Mouse (Mus musculus) liver, embryonic 11.5 days (tissue): Measurements from ENCODE around the gene Zbtb12. TPM values are rescaled to one million over a fixed set of nuclear protein-coding genes. Genes with fewer than 3 reads are reported as not detected.
A peak's percentile ranks its signal among the peaks of the same experiment; 100 is the strongest.

ENCODE experiments used
- ATAC-seq: fragments of 200-750 bp; cut with Nextera tagmentation; replicated peaks from 2 replicates; pipeline ENCODE4 v1.8.0; 2017; ENCODE audit warnings: moderate number of reproducible peaks, mild to moderate bottlenecking, moderate TSS enrichment, moderate library complexity; ENCODE audit not compliant: low FRiP score
- DNase-seq: peaks from one replicate; pipeline ENCODE4 v3.0.0-alpha.2; 2017; ENCODE audit warnings: low spot score
- H3K27ac ChIP-seq: fragments of 300-500 bp; sonication (generic); 2 replicates; pipeline ENCODE4 v1.5.1; 2014; ENCODE audit warnings: mild to moderate bottlenecking, low read depth, low read length, control low read depth
- H3K27me3 ChIP-seq: fragments of 300-500 bp; sonication (generic); replicated peaks from 2 replicates; pipeline ENCODE4 v1.6.1; 2014; ENCODE audit warnings: low read length, mixed read lengths; ENCODE audit not compliant: control insufficient read depth, insufficient read depth
- H3K36me3 ChIP-seq: fragments of 300-500 bp; sonication (generic); 2 replicates; pipeline ENCODE4 v1.6.1; 2014; ENCODE audit warnings: mild to moderate bottlenecking, low read length, moderate library complexity, mixed read lengths; ENCODE audit not compliant: control insufficient read depth, insufficient read depth
- H3K4me1 ChIP-seq: fragments of 300-500 bp; sonication (generic); replicated peaks from 2 replicates; pipeline ENCODE4 v1.6.1; 2014; ENCODE audit warnings: low read length, mixed read lengths; ENCODE audit not compliant: control insufficient read depth, insufficient read depth
- H3K4me2 ChIP-seq: fragments of 300-500 bp; sonication (generic); 2 replicates; pipeline ENCODE4 v1.6.1; 2014; ENCODE audit warnings: mild to moderate bottlenecking, control low read depth, moderate library complexity
- H3K4me3 ChIP-seq: fragments of 300-500 bp; sonication (generic); 2 replicates; pipeline ENCODE4 v1.5.1; 2014; ENCODE audit warnings: low read depth, low read length, control low read depth
- H3K9ac ChIP-seq: fragments of 300-500 bp; sonication (generic); 2 replicates; pipeline ENCODE4 v1.6.1; 2014; ENCODE audit warnings: low read depth, low read length, control low read depth
- H3K9me3 ChIP-seq: fragments of 300-500 bp; sonication (generic); 2 replicates; pipeline ENCODE4 v1.6.1; 2016; ENCODE audit warnings: low read length, inconsistent platforms, mixed read lengths; ENCODE audit not compliant: control insufficient read depth
- WGBS: fragments of 180-500 bp; shearing (Covaris S2); extraction: QIAGEN DNeasy Blood & Tissue Kit; methylation state at CpG from one replicate; pipeline ENCODE4 v1.1.7; 2014; 5-methylcytosine and 5-hydroxymethylcytosine counted together
- polyA plus RNA-seq: library from polyadenylated mRNA; unstranded; fragments of >200 nt; fragmentation: Nextera tagmentation; extraction: Ambion mirVana; gene quantifications from 2 replicates; pipeline ENCODE4 v1.2.1, GENCODE M21; 2014

Gene Zbtb12
- polyA plus RNA-seq, 1 experiment from 2014 or later = 0.86 TPM

DNA sequence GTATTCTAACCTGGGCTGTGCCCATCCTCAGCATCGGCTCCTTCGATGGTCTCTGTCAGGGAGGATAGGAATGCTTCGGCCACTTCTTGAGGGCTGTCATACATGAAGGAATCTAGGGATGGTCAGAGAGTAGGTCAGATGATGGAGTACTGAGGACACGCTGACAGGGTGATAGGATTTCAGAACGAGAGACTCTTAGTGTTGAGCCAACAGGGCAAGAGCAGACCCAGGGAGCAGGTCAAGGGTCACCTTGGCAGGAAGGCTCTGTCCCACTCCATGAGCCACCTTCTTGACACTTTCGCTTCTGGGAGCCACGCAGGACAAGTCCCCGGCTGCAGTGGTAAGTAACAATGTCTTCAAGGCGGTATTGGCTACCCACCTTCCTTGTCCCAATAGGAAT is 18.8 kb upstream of the Zbtb12 start:
- H3K9ac ChIP-seq = no peak overlapping the region
- H3K27ac ChIP-seq = no peak overlapping the region
- H3K36me3 ChIP-seq = peaks cover 10% of the 10 kb centered on the region
- H3K4me3 ChIP-seq = no peak overlapping the region
- no peaks in the 10 kb centered on the region for H3K4me1 ChIP-seq
- H3K4me2 ChIP-seq = peak overlapping the region; percentile 48; the same call in 1 of the 2 replicates
- H3K9me3 ChIP-seq = no peaks in the 10 kb centered on the region
- no peaks in the 10 kb centered on the region for H3K27me3 ChIP-seq
- DNase-seq = no peak
- 78% methylated on average over 9 of the region's 9 CpGs for WGBS
- no peak for ATAC-seq

DNA sequence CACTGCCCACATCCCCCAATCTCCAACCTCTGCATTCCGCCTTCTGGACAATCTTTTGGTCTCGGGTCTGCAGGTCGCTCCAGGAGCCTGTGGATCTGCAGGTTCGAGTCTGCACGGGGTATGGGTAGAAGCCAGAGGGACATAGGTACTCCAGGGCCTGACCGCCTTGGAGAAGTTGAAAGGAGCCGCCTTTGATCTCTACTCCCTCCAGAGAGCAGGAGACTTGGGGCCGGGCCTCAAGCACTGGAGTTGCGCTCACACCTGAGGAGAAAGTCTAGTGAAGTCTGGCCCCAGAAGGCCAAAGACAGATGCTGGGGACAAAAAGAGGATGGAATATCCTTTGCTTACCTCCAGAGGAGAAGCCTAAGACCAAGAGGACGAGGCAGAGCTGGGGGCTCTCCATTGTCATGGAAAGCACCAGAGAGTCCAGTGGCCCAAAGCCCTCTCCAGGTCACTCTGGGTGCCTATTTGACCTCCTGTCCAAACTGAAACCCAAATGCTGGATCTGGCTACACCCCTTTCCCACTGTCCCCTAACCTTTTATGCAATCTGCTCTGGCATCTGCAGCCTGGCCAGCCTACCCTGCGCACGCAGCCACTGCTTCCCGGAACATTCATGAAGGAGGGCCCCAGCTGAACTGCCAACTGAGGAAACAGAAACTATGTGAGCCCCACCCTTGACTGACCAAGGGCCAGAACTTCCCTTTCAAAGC is 17.4 kb upstream of the Zbtb12 start:
- Histone ChIP-seq H3K9ac (0 out of 2 replicates have a peak overlapping the region, but pooled peaks have one; percentile 4), H3K4me1 (no peaks in the 10 kb centered on the region), H3K4me2 (peak overlapping the region; percentile 48), H3K36me3 (peaks cover 3% of the 10 kb centered on the region), H3K27ac (0 out of 2 replicates have a peak overlapping the region, but pooled peaks have one; percentile 47), H3K27me3 (no peaks in the 10 kb centered on the region), H3K4me3 (peak overlapping the region; percentile 25), H3K9me3 (no peaks in the 10 kb centered on the region)
- DNase-seq (no peak), ATAC-seq (peak; percentile 53)
- 62% methylated on average over 13 of the region's 13 CpGs for WGBS

DNA sequence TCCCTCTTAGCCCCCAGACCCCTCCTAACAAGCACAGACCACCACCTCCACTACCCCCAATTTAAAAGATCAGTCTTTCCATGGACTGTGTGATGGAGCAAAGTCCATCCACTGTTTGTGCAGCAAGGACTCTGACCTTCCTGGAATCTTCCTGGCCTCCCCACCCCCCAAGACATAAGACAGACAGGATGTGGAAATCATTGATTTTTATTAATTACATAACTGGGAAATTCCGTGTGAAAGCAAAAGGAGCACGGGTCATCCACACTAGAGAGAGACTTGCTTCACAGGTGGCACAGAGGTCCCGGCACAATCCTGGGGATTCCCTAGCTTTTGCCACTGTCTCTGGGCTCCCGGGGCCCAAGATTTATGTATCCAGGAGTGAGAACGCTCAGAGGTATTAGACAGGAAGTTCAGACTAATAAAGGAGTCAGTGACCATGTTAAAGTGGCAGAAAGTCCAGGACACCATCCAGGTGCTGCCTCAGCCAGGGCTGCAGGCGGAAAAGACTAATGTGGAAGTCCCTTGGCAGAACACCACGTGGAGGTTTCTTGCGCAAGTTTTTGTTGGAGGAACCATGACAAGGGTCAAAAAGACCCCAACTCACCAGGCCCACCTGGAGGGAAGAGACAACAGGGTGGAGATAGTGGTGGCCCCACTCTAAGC is 16.7 kb upstream of the Zbtb12 start, which contains the start of gene Cfb:
TSS of gene Cfb (minus strand) at position 103 of the 666 bp plus-strand sequence.
- Histone ChIP-seq H3K27ac (peak within 1 kb of the TSS; percentile 47; the same call in 1 of the 2 replicates), H3K4me2 (peak within 1 kb of the TSS; percentile 48)

DNA sequence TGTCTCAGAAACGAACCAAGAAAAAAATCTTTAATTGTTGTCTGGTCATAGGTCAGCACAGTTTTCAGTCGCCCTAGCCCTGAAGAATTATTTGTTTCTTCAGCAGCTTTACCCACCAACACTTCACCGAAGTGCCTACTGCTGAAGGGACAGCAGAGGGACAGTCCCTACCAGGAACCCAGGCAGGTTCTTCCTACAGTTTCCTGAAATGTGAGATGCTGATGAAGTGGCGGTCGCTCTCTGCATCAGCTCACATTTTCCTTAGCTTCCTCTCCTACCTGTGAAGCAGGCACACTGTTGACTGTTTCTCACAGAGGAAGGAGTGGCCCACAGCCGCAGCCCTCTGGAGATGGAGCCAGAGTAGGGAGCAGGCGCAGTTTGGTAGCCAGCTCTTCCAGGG is 13.3 kb upstream of the Zbtb12 start:
- ATAC-seq (no peak), DNase-seq (no peak)
- Histone ChIP-seq H3K4me2 (no peak overlapping the region), H3K4me1 (no peaks in the 10 kb centered on the region), H3K4me3 (no peak overlapping the region; the same call in 1 of the 2 replicates), H3K9me3 (no peaks in the 10 kb centered on the region), H3K27ac (no peak overlapping the region), H3K27me3 (no peaks in the 10 kb centered on the region; the same call in 1 of the 2 replicates), H3K36me3 (no peaks in the 10 kb centered on the region), H3K9ac (no peak overlapping the region)
- 52% methylated on average over 7 of the region's 7 CpGs for WGBS

More for the DNA sequence above, 16.7 kb upstream of the Zbtb12 start, which contains the start of gene Cfb:
- Histone ChIP-seq H3K4me3 (peak within 1 kb of the TSS; percentile 25), H3K36me3 (no peaks in the 10 kb centered on the region), H3K27me3 (no peaks in the 10 kb centered on the region), H3K4me1 (no peaks in the 10 kb centered on the region), H3K9ac (0 out of 2 replicates have a peak within 1 kb of the TSS, but pooled peaks have one; percentile 4), H3K9me3 (no peaks in the 10 kb centered on the region)
- DNase-seq (no peak), ATAC-seq (0 out of 2 replicates have a peak, but pooled peaks have one; percentile 40)
- 48% methylated on average over 8 of the region's 8 CpGs for WGBS

DNA sequence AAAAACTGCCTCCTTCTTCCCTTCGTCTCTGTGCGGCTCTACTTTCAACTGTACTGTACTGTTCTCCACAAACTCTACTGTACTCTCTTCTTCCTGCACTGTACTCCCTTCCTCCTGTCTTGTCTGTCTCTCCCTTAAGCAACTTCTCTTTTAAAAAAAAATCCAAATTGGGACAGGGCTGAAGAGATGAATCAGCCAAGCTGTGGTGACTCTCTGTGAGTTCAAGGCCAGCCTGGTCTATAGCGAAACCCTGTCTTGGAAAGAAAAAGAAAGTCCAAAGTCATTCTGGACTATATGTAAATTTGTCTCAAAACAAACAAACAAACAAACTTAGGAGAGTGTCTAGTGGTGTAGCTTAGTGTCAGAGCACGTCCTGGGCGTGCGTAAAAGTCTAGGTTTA is 5.0 kb upstream of the Zbtb12 start:
- Histone ChIP-seq H3K36me3 (no peaks in the 10 kb centered on the region), H3K9ac (no peak overlapping the region), H3K27ac (no peak overlapping the region), H3K4me2 (no peak overlapping the region), H3K4me1 (0 out of 2 replicates have a peak, but pooled peaks cover 2% of the 10 kb centered on the region), H3K4me3 (no peak overlapping the region), H3K27me3 (no peaks in the 10 kb centered on the region; the same call in 1 of the 2 replicates), H3K9me3 (no peaks in the 10 kb centered on the region)
- WGBS = 85% methylated on average over 6 of the region's 6 CpGs
- DNase-seq = no peak
- ATAC-seq = no peak

DNA sequence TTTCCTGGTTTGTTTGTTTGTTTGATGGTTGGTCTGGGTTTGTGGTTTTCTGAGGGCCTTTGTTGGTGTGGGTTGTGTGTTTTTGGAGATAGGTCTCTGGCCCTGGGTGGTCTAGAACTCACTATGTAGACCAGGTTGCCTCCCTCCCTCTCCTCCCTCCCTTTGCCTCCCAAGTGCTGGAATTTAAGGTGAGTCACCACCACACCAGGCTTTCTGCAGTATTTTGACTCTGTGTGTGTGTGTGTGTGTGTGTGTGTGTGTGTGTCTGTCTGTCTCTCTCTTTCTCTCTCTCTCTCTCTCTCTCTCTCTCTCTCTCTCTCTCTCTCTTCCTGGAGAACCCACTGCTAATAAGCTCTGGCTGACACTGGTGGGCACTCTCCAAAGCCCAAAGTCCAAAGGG is 1.9 kb downstream of the Zbtb12 start:
- no peaks in the 10 kb centered on the region for H3K9me3 ChIP-seq
- ATAC-seq (no peak), DNase-seq (no peak)
- 0 out of 2 replicates have a peak overlapping the region, but pooled peaks have one; percentile 9 for H3K4me3 ChIP-seq
- H3K36me3 ChIP-seq = no peaks in the 10 kb centered on the region
- H3K27me3 ChIP-seq = no peaks in the 10 kb centered on the region
- H3K9ac ChIP-seq = no peak overlapping the region; the same call in 1 of the 2 replicates
- H3K27ac ChIP-seq = no peak overlapping the region
- peaks cover 12% of the 10 kb centered on the region; the same call in 1 of the 2 replicates for H3K4me1 ChIP-seq
- peak overlapping the region; percentile 48; the same call in 1 of the 2 replicates for H3K4me2 ChIP-seq

DNA sequence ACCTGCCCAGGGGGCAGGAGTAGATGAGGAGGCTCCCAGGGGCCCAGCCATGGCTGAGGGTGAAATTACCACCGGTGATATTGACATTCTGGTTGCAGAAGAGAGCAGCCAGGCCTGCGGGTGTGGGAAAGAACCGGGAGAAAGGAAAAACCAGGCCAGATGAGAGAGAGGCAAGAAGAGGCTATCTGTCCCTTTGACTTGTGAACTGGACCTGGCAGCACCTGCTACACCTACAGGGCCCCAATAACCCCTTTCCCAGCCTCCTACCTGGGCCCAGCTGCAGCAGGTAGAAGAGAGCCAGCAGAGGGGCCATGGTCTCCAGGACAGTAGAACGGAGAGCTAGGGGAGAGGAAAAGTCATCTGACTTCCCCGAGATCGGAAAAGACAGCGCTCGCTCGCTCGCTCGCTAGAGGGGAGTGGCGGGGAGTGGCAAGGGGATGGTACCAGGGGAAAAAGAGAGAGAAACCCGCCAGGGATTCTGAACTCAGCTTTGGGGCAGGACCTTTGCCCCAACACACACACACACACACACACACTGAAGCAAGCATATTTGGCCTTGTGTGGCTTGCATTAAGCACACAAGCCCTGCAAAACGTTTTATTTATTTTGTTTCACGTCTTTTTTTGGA is 2.5 kb downstream of the Zbtb12 start, which contains the start of gene Gm20547:
TSS of gene Gm20547 (minus strand) at position 360 of the 628 bp plus-strand sequence.
- Histone ChIP-seq H3K27me3 (no peaks in the 10 kb centered on the region), H3K9me3 (no peaks in the 10 kb centered on the region), H3K4me2 (peak within 1 kb of the TSS; percentile 48), H3K9ac (no peak within 1 kb of the TSS; the same call in 1 of the 2 replicates), H3K36me3 (no peaks in the 10 kb centered on the region), H3K27ac (no peak within 1 kb of the TSS), H3K4me3 (0 out of 2 replicates have a peak within 1 kb of the TSS, but pooled peaks have one; percentile 9), H3K4me1 (peaks cover 12% of the 10 kb centered on the region; the same call in 1 of the 2 replicates)
- ATAC-seq = no peak; the same call in 1 of the 2 replicates
- WGBS = 17% methylated on average over 15 of the region's 15 CpGs
- no peak for DNase-seq

DNA sequence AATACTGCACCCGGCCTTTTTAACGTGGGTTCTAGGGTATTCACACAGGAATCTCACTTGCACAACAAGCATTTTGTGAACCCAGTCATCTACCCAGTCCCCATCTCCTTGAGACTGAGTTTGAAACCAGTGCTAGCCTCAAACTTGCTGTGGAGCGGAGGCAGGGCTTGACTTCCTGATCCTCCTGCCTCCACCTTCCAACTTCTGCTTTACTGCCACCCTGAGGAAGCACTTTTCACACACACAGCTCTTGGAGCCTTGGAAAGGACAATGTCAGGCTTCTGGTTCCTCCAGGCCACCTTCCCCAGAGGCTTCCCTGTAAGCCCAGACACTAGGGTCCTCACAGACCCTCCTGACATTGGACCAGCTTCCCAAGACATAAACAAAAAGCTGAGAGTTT is 4.0 kb downstream of the Zbtb12 start:
- WGBS = 60% methylated on average over 3 of the region's 3 CpGs
- H3K4me1 ChIP-seq = peaks cover 12% of the 10 kb centered on the region; the same call in 1 of the 2 replicates
- ATAC-seq (no peak), DNase-seq (no peak)
- no peak overlapping the region for H3K27ac ChIP-seq
- H3K27me3 ChIP-seq = no peaks in the 10 kb centered on the region
- no peaks in the 10 kb centered on the region for H3K9me3 ChIP-seq
- no peak overlapping the region for H3K4me2 ChIP-seq
- H3K9ac ChIP-seq = no peak overlapping the region; the same call in 1 of the 2 replicates
- H3K36me3 ChIP-seq = no peaks in the 10 kb centered on the region
- H3K4me3 ChIP-seq = no peak overlapping the region
